Mouse (Mus musculus): Measurements from ENCODE around the gene Syn3. TPM values are rescaled to one million over a fixed set of nuclear protein-coding genes. Genes with fewer than 3 reads are reported as not detected.

Gene Syn3
- polyA plus RNA-seq, 1 experiment from 2014 or later, result 5.9 TPM

- DNase-seq (ENCODE audit: low spot score), result peak; percentile 80
- Histone ChIP-seq H3K27me3 (ENCODE audit: insufficient read depth, low read length) (no peaks in the 10 kb centered on the region), H3K27ac (peak overlapping the region; percentile 66; the same call in 1 of the 2 replicates), H3K9me3 (replicated peaks; ENCODE audit: low read length) (no peaks in the 10 kb centered on the region), H3K36me3 (ENCODE audit: insufficient read depth, low read length) (peaks cover 26% of the 10 kb centered on the region), H3K4me2 (ENCODE audit: low read length) (no peak overlapping the region), H3K4me3 (replicated peaks; ENCODE audit: low read depth, low read length) (no peak overlapping the region), H3K4me1 (replicated peaks; ENCODE audit: insufficient read depth, low read length) (peaks cover 28% of the 10 kb centered on the region), H3K9ac (ENCODE audit: low read depth, low read length) (no peak overlapping the region)
- 38% methylated on average over 8 of the region's 8 CpGs for WGBS
- no peak; the same call in 1 of the 2 replicates for ATAC-seq (replicated peaks; ENCODE audit: low FRiP score, low read depth)
- TF ChIP-seq CTCF (IDR thresholded peaks at IDR 0.05; ENCODE audit: low read depth), result no peak
These were observed 157.1 kb downstream of the Syn3 start for GRCm38 (mm10) chr10:86341589-86341988.

- Histone ChIP-seq H3K4me2 (ENCODE audit: low read length) (no peak overlapping the region), H3K4me3 (replicated peaks; ENCODE audit: low read depth, low read length) (no peak overlapping the region), H3K9me3 (replicated peaks; ENCODE audit: low read length) (no peaks in the 10 kb centered on the region), H3K4me1 (replicated peaks; ENCODE audit: insufficient read depth, low read length) (peaks cover 28% of the 10 kb centered on the region), H3K9ac (ENCODE audit: low read depth, low read length) (no peak overlapping the region), H3K27me3 (ENCODE audit: insufficient read depth, low read length) (no peaks in the 10 kb centered on the region), H3K36me3 (ENCODE audit: insufficient read depth, low read length) (peaks cover 21% of the 10 kb centered on the region), H3K27ac (peak overlapping the region; percentile 66)
- WGBS, result 73% methylated on average over 3 of the region's 3 CpGs
- DNase-seq (ENCODE audit: low spot score) (no peak), ATAC-seq (replicated peaks; ENCODE audit: low FRiP score, low read depth) (no peak)
- TF ChIP-seq CTCF (IDR thresholded peaks at IDR 0.05; ENCODE audit: low read depth), result no peak
These were observed 157.6 kb downstream of the Syn3 start for GRCm38 (mm10) chr10:86340991-86341527.

- TF ChIP-seq CTCF (IDR thresholded peaks at IDR 0.05; ENCODE audit: low read depth), result no peak
- ATAC-seq (replicated peaks; ENCODE audit: low FRiP score, low read depth) (no peak), DNase-seq (ENCODE audit: low spot score) (no peak)
- no peaks in the 10 kb centered on the region for H3K27me3 ChIP-seq (ENCODE audit: insufficient read depth, low read length)
- peaks cover 28% of the 10 kb centered on the region for H3K4me1 ChIP-seq (replicated peaks; ENCODE audit: insufficient read depth, low read length)
- 84% methylated on average over 7 of the region's 7 CpGs for WGBS
- peaks cover 15% of the 10 kb centered on the region for H3K36me3 ChIP-seq (ENCODE audit: insufficient read depth, low read length)
- H3K27ac ChIP-seq, result 0 out of 2 replicates have a peak overlapping the region, but pooled peaks have one; percentile 70
- no peaks in the 10 kb centered on the region for H3K9me3 ChIP-seq (replicated peaks; ENCODE audit: low read length)
- no peak overlapping the region for H3K4me3 ChIP-seq (replicated peaks; ENCODE audit: low read depth, low read length)
- H3K4me2 ChIP-seq (ENCODE audit: low read length), result no peak overlapping the region
- no peak overlapping the region for H3K9ac ChIP-seq (ENCODE audit: low read depth, low read length)
These were observed 158.3 kb downstream of the Syn3 start for GRCm38 (mm10) chr10:86340421-86340820.

- no peak overlapping the region for H3K9ac ChIP-seq (ENCODE audit: low read depth, low read length)
- H3K27me3 ChIP-seq (ENCODE audit: insufficient read depth, low read length), result no peaks in the 10 kb centered on the region
- 0 out of 2 replicates have a peak, but pooled peaks have one; percentile 2 for TF ChIP-seq CTCF (IDR thresholded peaks at IDR 0.05; ENCODE audit: low read depth)
- no peak overlapping the region for H3K4me2 ChIP-seq (ENCODE audit: low read length)
- H3K27ac ChIP-seq, result peak overlapping the region; percentile 70
- WGBS, result 33% methylated on average over 2 of the region's 2 CpGs
- peaks cover 28% of the 10 kb centered on the region for H3K4me1 ChIP-seq (replicated peaks; ENCODE audit: insufficient read depth, low read length)
- H3K4me3 ChIP-seq (replicated peaks; ENCODE audit: low read depth, low read length), result no peak overlapping the region
- peaks cover 13% of the 10 kb centered on the region; the same call in 1 of the 2 replicates for H3K36me3 ChIP-seq (ENCODE audit: insufficient read depth, low read length)
- DNase-seq (ENCODE audit: low spot score) (peak; percentile 74), ATAC-seq (replicated peaks; ENCODE audit: low FRiP score, low read depth) (peak; percentile 34; the same call in 1 of the 2 replicates)
- H3K9me3 ChIP-seq (replicated peaks; ENCODE audit: low read length), result no peaks in the 10 kb centered on the region
These were observed 158.9 kb downstream of the Syn3 start for GRCm38 (mm10) chr10:86339649-86340379.

GRCm38 (mm10) chr10:86339121-86339520, 159.6 kb downstream of the Syn3 start:
- WGBS, result 78% methylated on average over 4 of the region's 4 CpGs
- Histone ChIP-seq H3K4me1 (replicated peaks; ENCODE audit: insufficient read depth, low read length) (peaks cover 33% of the 10 kb centered on the region), H3K27me3 (ENCODE audit: insufficient read depth, low read length) (no peaks in the 10 kb centered on the region), H3K9ac (ENCODE audit: low read depth, low read length) (no peak overlapping the region), H3K9me3 (replicated peaks; ENCODE audit: low read length) (no peaks in the 10 kb centered on the region), H3K4me3 (replicated peaks; ENCODE audit: low read depth, low read length) (no peak overlapping the region), H3K4me2 (ENCODE audit: low read length) (no peak overlapping the region), H3K36me3 (ENCODE audit: insufficient read depth, low read length) (peaks cover 7% of the 10 kb centered on the region; the same call in 1 of the 2 replicates), H3K27ac (peak overlapping the region; percentile 70)
- TF ChIP-seq CTCF (IDR thresholded peaks at IDR 0.05; ENCODE audit: low read depth), result no peak
- no peak for DNase-seq (ENCODE audit: low spot score)
- no peak for ATAC-seq (replicated peaks; ENCODE audit: low FRiP score, low read depth)

GRCm38 (mm10) chr10:86338121-86338715, 160.5 kb downstream of the Syn3 start:
- DNase-seq (ENCODE audit: low spot score), result no peak
- Histone ChIP-seq H3K27ac (0 out of 2 replicates have a peak overlapping the region, but pooled peaks have one; percentile 9), H3K27me3 (ENCODE audit: insufficient read depth, low read length) (no peaks in the 10 kb centered on the region), H3K9me3 (replicated peaks; ENCODE audit: low read length) (no peaks in the 10 kb centered on the region), H3K4me3 (replicated peaks; ENCODE audit: low read depth, low read length) (no peak overlapping the region), H3K9ac (ENCODE audit: low read depth, low read length) (no peak overlapping the region), H3K4me1 (replicated peaks; ENCODE audit: insufficient read depth, low read length) (peaks cover 42% of the 10 kb centered on the region), H3K36me3 (ENCODE audit: insufficient read depth, low read length) (0 out of 2 replicates have a peak, but pooled peaks cover 5% of the 10 kb centered on the region), H3K4me2 (ENCODE audit: low read length) (no peak overlapping the region)
- WGBS, result 68% methylated on average over 4 of the region's 4 CpGs
- no peak for ATAC-seq (replicated peaks; ENCODE audit: low FRiP score, low read depth)
- TF ChIP-seq CTCF (IDR thresholded peaks at IDR 0.05; ENCODE audit: low read depth), result no peak

Measured in kidney, postnatal 0 days (tissue).